Mouse (Mus musculus) E14TG2a.4 (cell line): Measurements from ENCODE around the gene Morc3.

ENCODE experiments used
- H3K27me3 ChIP-seq: 2 replicates; pipeline ENCODE4 v1.6.1; 2014; ENCODE audit warnings: low read length, control low read depth; ENCODE audit not compliant: insufficient read depth
- H3K36me3 ChIP-seq: 2 replicates; pipeline ENCODE4 v1.6.1; 2014; ENCODE audit warnings: low read length, control low read depth; ENCODE audit not compliant: insufficient read depth
- H3K4me1 ChIP-seq: replicated peaks from 2 replicates; pipeline ENCODE4 v1.6.1; 2014; ENCODE audit warnings: low read depth, low read length, control low read depth
- H3K4me3 ChIP-seq: replicated peaks from 2 replicates; pipeline ENCODE4 v1.5.1; 2014; ENCODE audit warnings: mild to moderate bottlenecking, low read length
- H3K9me3 ChIP-seq: 2 replicates; pipeline ENCODE4 v1.6.1; 2014; ENCODE audit warnings: low read length, control low read depth
- CTCF ChIP-seq: conservative IDR thresholded peaks from 2 replicates; pipeline ENCODE4 v1.5.1; 2014; ENCODE audit warnings: low read length
- NANOG ChIP-seq: IDR thresholded peaks from 2 replicates; pipeline ENCODE4 v1.6.1; 2014; ENCODE audit warnings: borderline replicate concordance, low read length, mixed read lengths
- POU5F1 ChIP-seq: IDR thresholded peaks from 2 replicates; pipeline ENCODE4 v1.6.1; 2014; ENCODE audit warnings: low read length, borderline replicate concordance

The Morc3 gene

GRCm38 (mm10) chr16:93833551-93833950 lies 1.6 kb downstream of the Morc3 start:
- no peak for TF ChIP-seq POU5F1
- no peak for TF ChIP-seq NANOG
- TF ChIP-seq CTCF, result no peak
- H3K4me1 ChIP-seq, result peaks cover 73% of the 10 kb centered on the region
- H3K27me3 ChIP-seq, result no peaks in the 10 kb centered on the region
- H3K36me3 ChIP-seq, result peaks cover 54% of the 10 kb centered on the region
- peak overlapping the region; percentile 97 for H3K4me3 ChIP-seq
- peaks cover 5% of the 10 kb centered on the region for H3K9me3 ChIP-seq

GRCm38 (mm10) chr16:93834076-93834475 lies 2.2 kb downstream of the Morc3 start:
- Histone ChIP-seq H3K36me3 (peaks cover 57% of the 10 kb centered on the region), H3K4me1 (peaks cover 73% of the 10 kb centered on the region), H3K4me3 (peak overlapping the region; percentile 97), H3K27me3 (no peaks in the 10 kb centered on the region), H3K9me3 (no peaks in the 10 kb centered on the region)
- TF ChIP-seq CTCF (no peak), NANOG (no peak), POU5F1 (no peak)

- TF ChIP-seq POU5F1 (no peak), NANOG (no peak), CTCF (no peak)
- H3K27me3 ChIP-seq, result no peaks in the 10 kb centered on the region
- H3K9me3 ChIP-seq, result no peaks in the 10 kb centered on the region
- H3K4me1 ChIP-seq, result peaks cover 80% of the 10 kb centered on the region
- H3K4me3 ChIP-seq, result no peak overlapping the region
- H3K36me3 ChIP-seq, result peaks cover 84% of the 10 kb centered on the region
Observed at GRCm38 (mm10) chr16:93839049-93839448, 7.1 kb downstream of the Morc3 start.

- H3K9me3 ChIP-seq, result peaks cover 31% of the 10 kb centered on the region
Observed at GRCm38 (mm10) chr16:93850527-93850926, 18.6 kb downstream of the Morc3 start.

GRCm38 (mm10) chr16:93859967-93860366 lies 28.0 kb downstream of the Morc3 start:
- Histone ChIP-seq H3K9me3 (no peaks in the 10 kb centered on the region), H3K27me3 (no peaks in the 10 kb centered on the region), H3K4me3 (no peak overlapping the region), H3K36me3 (peaks cover 97% of the 10 kb centered on the region), H3K4me1 (peaks cover 14% of the 10 kb centered on the region)
- TF ChIP-seq POU5F1 (no peak), NANOG (no peak)

More at GRCm38 (mm10) chr16:93850527-93850926, 18.6 kb downstream of the Morc3 start:
- no peaks in the 10 kb centered on the region for H3K27me3 ChIP-seq
- TF ChIP-seq CTCF (no peak), POU5F1 (no peak), NANOG (no peak)
- H3K4me3 ChIP-seq, result no peak overlapping the region
- H3K4me1 ChIP-seq, result peaks cover 23% of the 10 kb centered on the region
- H3K36me3 ChIP-seq, result peaks cover 100% of the 10 kb centered on the region

DNA sequence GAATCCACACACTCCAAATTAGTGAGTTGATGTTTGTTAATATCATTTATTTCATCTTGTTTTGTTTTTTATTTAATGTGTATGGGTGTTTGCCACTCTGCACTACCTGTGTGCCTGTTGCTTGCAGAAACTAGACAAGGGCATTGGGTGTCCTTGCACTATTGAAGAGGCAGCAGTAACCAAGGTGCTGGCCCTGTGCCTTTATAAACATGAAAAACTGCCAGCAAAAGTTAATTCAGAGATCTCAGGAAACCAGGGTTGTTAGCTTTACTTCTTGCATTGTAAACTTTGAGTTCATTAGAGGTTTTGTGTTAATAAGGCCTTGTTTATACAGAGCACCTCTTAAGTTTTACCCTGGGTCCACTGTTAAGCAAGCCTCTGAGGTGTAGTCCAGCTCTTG lies 28.8 kb downstream of the Morc3 start:
- TF ChIP-seq POU5F1 (no peak), NANOG (no peak), CTCF (no peak)
- Histone ChIP-seq H3K27me3 (no peaks in the 10 kb centered on the region), H3K4me1 (peaks cover 14% of the 10 kb centered on the region), H3K4me3 (no peak overlapping the region), H3K9me3 (no peaks in the 10 kb centered on the region), H3K36me3 (peaks cover 97% of the 10 kb centered on the region)

DNA sequence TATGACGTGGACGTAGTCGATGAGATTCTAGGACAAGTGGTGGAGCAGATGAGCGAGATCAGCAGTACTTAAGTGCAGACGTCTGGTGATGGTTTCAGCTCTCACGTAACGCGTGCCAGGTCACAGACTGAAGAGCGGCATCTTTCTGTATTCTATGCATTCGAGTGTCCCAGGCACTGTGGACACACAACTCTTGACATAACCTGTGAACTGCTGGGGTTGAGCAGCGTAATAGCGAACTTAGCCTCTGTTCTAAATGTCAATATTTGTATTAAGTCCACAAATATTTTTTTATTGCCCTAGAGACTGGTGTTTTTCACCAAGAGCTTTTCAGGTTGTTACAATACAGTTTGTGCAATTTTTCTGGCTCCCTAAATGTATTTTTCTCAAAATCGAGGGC lies 42.9 kb downstream of the Morc3 start:
- no peaks in the 10 kb centered on the region for H3K9me3 ChIP-seq
- no peak overlapping the region for H3K4me3 ChIP-seq
- TF ChIP-seq CTCF (no peak), POU5F1 (no peak), NANOG (no peak)

GRCm38 (mm10) chr16:93877612-93878380 lies 45.9 kb downstream of the Morc3 start:
- no peak for TF ChIP-seq NANOG
- no peak for TF ChIP-seq POU5F1
- TF ChIP-seq CTCF, result no peak
- Histone ChIP-seq H3K4me1 (peaks cover 22% of the 10 kb centered on the region), H3K27me3 (no peaks in the 10 kb centered on the region), H3K9me3 (no peaks in the 10 kb centered on the region), H3K4me3 (no peak overlapping the region), H3K36me3 (peaks cover 58% of the 10 kb centered on the region)

More for the DNA sequence above, 42.9 kb downstream of the Morc3 start:
- Histone ChIP-seq H3K4me1 (peaks cover 11% of the 10 kb centered on the region), H3K36me3 (peaks cover 88% of the 10 kb centered on the region), H3K27me3 (no peaks in the 10 kb centered on the region)

- Histone ChIP-seq H3K27me3 (no peaks in the 10 kb centered on the region), H3K36me3 (peaks cover 38% of the 10 kb centered on the region), H3K4me3 (peak within 1 kb of the TSS; percentile 97), H3K9me3 (no peaks in the 10 kb centered on the region), H3K4me1 (peaks cover 55% of the 10 kb centered on the region)
- TF ChIP-seq CTCF (no peak), POU5F1 (no peak), NANOG (no peak)
Observed at GRCm38 (mm10) chr16:93883423-93884085, 51.6 kb downstream of the Morc3 start, which contains the start of gene Chaf1b. Gene Chaf1b (plus strand): TSS chr16:93883901.
